Mouse (Mus musculus) testis, adult 10 weeks (tissue): ENCODE data around the gene Nom1. TPM values are rescaled to one million over a fixed set of nuclear protein-coding genes. Genes with fewer than 3 reads are reported as not detected.

Experiments
- polyA plus RNA-seq: library from polyadenylated mRNA; stranded (reverse); fragments of 350-450 nt; fragmentation: Illumina TruSeq; extraction: RNeasy Lipid Tissue Mini Kit (QIAGEN cat#74804); gene quantifications from one replicate; pipeline ENCODE4 v1.2.3, GENCODE M21; 2014; ENCODE audit warnings: low read depth, low replicate concordance

Gene Nom1
- polyA plus RNA-seq = 9.7 TPM

DNA sequence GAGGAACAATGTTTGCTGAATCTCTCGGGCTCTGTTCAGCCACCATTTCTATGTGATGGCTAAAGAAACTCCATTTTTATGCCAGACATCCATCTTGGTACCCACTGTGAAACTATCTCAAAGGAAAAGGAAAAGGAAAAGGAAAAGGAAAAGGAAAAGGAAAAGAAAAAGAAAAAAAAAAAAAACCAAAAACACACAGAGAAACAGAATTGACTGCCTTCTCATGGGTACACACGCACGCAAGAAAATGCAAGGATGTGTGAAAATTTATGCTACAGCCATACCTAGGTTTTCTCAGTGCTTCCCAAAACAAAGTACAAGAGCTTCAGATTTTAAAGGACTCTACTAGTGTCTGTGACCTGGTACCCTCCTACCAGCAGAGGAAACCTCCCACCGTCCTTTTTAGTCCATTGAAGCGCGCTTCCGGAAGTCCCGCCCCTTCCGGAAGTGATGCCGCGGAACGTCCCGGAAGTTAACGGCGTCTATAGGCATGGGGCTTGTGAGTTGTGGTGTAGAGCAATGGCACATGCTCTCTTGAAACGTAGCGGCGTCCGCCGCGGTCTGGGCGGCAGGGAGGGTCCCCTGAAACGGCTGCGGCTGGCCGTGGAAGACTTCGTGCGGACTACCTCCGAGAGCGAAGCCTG is at the start of gene Nom1:
TSS of gene Nom1 (plus strand) at position 437 of the 644 bp plus-strand sequence.

DNA sequence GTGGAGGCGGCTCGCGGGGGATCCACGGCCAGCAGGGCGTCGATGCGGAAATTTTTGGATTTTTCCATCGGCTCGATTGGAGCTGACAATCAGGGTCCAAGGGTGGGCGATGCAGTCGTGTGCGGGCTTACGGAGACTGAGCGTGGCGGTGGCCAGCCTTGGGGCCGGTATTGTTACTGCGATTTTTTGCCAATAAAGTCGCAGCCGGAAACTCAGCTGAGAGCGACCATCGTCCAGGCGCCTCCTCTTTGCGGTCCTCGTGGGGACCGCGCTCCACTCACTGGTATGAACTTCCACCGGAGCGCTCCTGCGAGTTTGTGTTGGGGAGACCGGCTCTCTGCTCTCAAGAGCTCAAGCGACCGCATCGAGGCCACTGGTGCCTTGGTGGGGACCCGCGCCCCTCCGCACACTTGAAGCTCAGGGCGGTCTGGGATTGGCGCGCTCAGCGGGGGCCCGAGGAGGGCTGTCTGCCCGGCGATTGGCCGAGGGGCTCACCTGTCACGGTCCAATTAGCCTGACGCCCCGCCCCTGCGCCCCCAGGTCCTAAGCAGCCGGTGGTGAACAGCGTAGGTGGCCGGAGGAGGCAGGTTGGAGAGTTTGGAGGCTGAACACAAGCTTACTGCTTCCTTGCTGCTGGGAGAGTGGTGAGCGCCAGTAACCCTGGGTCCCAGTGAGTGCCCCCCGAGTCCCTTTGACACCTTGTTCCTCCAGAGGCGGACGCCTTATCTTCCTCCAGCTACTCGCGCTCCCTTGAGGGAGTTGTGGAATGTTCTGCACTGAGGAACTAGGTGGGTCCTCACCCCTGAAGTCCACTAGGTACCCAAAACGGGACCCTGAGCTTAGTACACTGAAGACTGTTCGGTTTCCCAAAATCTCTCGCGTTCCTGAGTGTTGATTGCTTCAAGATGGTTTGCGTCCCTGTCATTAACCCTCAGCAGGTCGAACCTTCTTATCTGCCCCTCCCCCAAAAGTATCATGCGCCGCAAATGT is 44.0 kb downstream of the Nom1 start, which contains the start of gene Mnx1:
TSS of gene Mnx1 (minus strand) at position 263 of the 990 bp plus-strand sequence.

Other genes with a start within 250 kb of the Nom1 start
- 1,154 TPM for gene Rnf32, start 238.7 kb upstream of the Nom1 start, polyA plus RNA-seq
- 64.8 TPM for gene Lmbr1, start 56.3 kb upstream of the Nom1 start, polyA plus RNA-seq
- not detected for gene Mnx1, start 43.8 kb downstream of the Nom1 start, polyA plus RNA-seq
- 77.2 TPM for gene Ube3c, start 134.6 kb downstream of the Nom1 start, polyA plus RNA-seq